Mouse (Mus musculus) left cerebral cortex, adult 11 months (tissue): ENCODE measurements around the gene Ang.

Source experiments
- DNase-seq: peaks from one replicate; pipeline ENCODE4 v3.0.0; 2022; ENCODE audit warnings: low spot score

The Ang gene

GRCm38 (mm10) chr14:51088970-51089673 lies 1.8 kb upstream of the Ang start:
- DNase-seq: peak; percentile 96

GRCm38 (mm10) chr14:51089674-51090076 lies 1.3 kb upstream of the Ang start:
- DNase-seq: no peak

GRCm38 (mm10) chr14:51090077-51090781 lies 721 bp upstream of the Ang start:
- peak; percentile 73 for DNase-seq

- DNase-seq: no peak
These were observed 1.2 kb downstream of the Ang start for GRCm38 (mm10) chr14:51092073-51092620.

- DNase-seq: no peak
These were observed 2.5 kb downstream of the Ang start for GRCm38 (mm10) chr14:51093496-51093895.

- DNase-seq: no peak
These were observed 3.3 kb downstream of the Ang start for GRCm38 (mm10) chr14:51094096-51094875.

- no peak for DNase-seq
These were observed 4.0 kb downstream of the Ang start for GRCm38 (mm10) chr14:51094921-51095320.

GRCm38 (mm10) chr14:51095736-51096524 lies 5.0 kb downstream of the Ang start:
- no peak for DNase-seq

- peak; percentile 86 for DNase-seq
These were observed 7.3 kb downstream of the Ang start for GRCm38 (mm10) chr14:51098300-51098699.

GRCm38 (mm10) chr14:51098921-51099320 lies 8.0 kb downstream of the Ang start:
- DNase-seq: no peak

GRCm38 (mm10) chr14:51101284-51101683 lies 10.3 kb downstream of the Ang start:
- no peak for DNase-seq

- DNase-seq: no peak
These were observed 12.3 kb downstream of the Ang start for GRCm38 (mm10) chr14:51103217-51103616.

GRCm38 (mm10) chr14:51104366-51104765 lies 13.4 kb downstream of the Ang start:
- DNase-seq: no peak

- no peak for DNase-seq
These were observed 15.6 kb downstream of the Ang start for GRCm38 (mm10) chr14:51106449-51106967.

- DNase-seq: no peak
These were observed 21.0 kb downstream of the Ang start for GRCm38 (mm10) chr14:51111966-51112365.

GRCm38 (mm10) chr14:51113476-51113875 lies 22.5 kb downstream of the Ang start:
- no peak for DNase-seq

- DNase-seq: no peak
These were observed 23.1 kb downstream of the Ang start, which contains the start of gene Eddm3b for GRCm38 (mm10) chr14:51113916-51114560. Gene Eddm3b (plus strand): TSS chr14:51114426.

- DNase-seq: no peak
These were observed 34.7 kb downstream of the Ang start for GRCm38 (mm10) chr14:51125684-51126083.

- no peak for DNase-seq
These were observed 36.8 kb downstream of the Ang start for GRCm38 (mm10) chr14:51127648-51128258.
